Mouse (Mus musculus) ES-E14 (cell line): Measurements from ENCODE around the gene Sh3glb1.

Experiments
- CHD2 ChIP-seq: IDR thresholded peaks from 2 replicates; pipeline ENCODE4 v1.6.1; 2014; ENCODE audit warnings: mild to moderate bottlenecking, low read depth, low read length, inconsistent platforms
- HCFC1 ChIP-seq: IDR thresholded peaks from 2 replicates; pipeline ENCODE4 v1.6.1; 2012; ENCODE audit warnings: low read length, inconsistent platforms, borderline replicate concordance; ENCODE audit not compliant: insufficient read depth
- ZNF384 ChIP-seq: IDR thresholded peaks from 2 replicates; pipeline ENCODE4 v1.6.1; 2012; ENCODE audit warnings: low read depth, low read length, inconsistent platforms

DNA sequence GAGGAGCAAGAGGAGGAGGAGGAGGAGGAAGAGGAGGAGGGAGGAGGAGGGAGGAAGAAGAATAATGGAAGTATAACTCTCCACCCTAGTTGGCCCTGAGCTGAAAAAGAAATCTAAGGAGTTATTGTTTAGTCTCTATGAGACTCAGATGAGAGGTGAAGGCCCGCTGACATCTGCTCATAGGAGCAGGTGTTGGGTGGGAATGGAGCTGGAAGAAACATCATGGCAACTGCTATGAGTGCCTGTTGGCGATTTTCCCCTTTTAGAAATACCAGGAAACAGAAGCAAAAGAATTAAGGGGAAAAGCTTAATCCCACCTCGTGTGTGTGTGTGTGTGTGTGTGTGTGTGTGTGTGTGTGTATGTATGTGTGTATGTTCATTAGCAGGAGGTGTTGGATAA, 80.7 kb downstream of the Sh3glb1 start:
- TF ChIP-seq CHD2 = no peak
- no peak for TF ChIP-seq ZNF384
- TF ChIP-seq HCFC1 = no peak
